In genomic region chr2:165035058-165035431, GRCm38 (mm10) we compare ENCODE assay signal across 8 mouse cellular contexts. TPM values are rescaled to one million over a fixed set of nuclear protein-coding genes. Genes with fewer than 3 reads are reported as not detected.
DNase-seq lines count a peak whose midpoint lies in the region; ATAC-seq lines count a peak whose summit lies in the region.

No protein-coding gene starts in this region.

- H3K9me3 ChIP-seq in heart, embryonic 13.5 days, result no peaks in the 10 kb centered on the region
- no peaks in the 10 kb centered on the region for H3K9me3 ChIP-seq in hindbrain, embryonic 12.5 days (replicated peaks)
- no peaks in the 10 kb centered on the region for H3K9me3 ChIP-seq in midbrain, embryonic 11.5 days (ENCODE audit: control insufficient read depth, low read length)

- H3K27me3 ChIP-seq in heart, embryonic 13.5 days (replicated peaks), result peaks cover 9% of the 10 kb centered on the region; the same call in 1 of the 2 replicates
- H3K27me3 ChIP-seq in hindbrain, embryonic 12.5 days, result no peaks in the 10 kb centered on the region
- no peaks in the 10 kb centered on the region for H3K27me3 ChIP-seq in midbrain, embryonic 11.5 days (ENCODE audit: control insufficient read depth, insufficient read depth, low read length)

- intact Hi-C loops in heart, postnatal 10 days (cut with DNase I), result no loop called here

- no peak overlapping the region for H3K27ac ChIP-seq in heart, embryonic 13.5 days (replicated peaks)
- peak overlapping the region; percentile 95 for H3K27ac ChIP-seq in hindbrain, embryonic 12.5 days
- peak overlapping the region; percentile 82 for H3K27ac ChIP-seq in midbrain, embryonic 11.5 days (ENCODE audit: low read depth, low read length)

- peak overlapping the region; percentile 86 for H3K4me2 ChIP-seq in heart, embryonic 13.5 days
- H3K4me2 ChIP-seq in hindbrain, embryonic 12.5 days (replicated peaks), result peak overlapping the region; percentile 65
- H3K4me2 ChIP-seq in midbrain, embryonic 11.5 days, result peak overlapping the region; percentile 37; the same call in 1 of the 2 replicates

- 43% methylated on average over 5 of the region's 5 CpGs for WGBS in heart, embryonic 13.5 days
- WGBS in hindbrain, embryonic 12.5 days, result 12% methylated on average over 5 of the region's 5 CpGs
- 18% methylated on average over 5 of the region's 5 CpGs for WGBS in midbrain, embryonic 11.5 days

- DNase-seq in heart, postnatal 10 days, result no peak
- DNase-seq in midbrain, embryonic 11.5 days (ENCODE audit: low spot score, missing footprints), result no peak
- no peak for DNase-seq in kidney, adult 9 months

- peak overlapping the region; percentile 94 for H3K4me3 ChIP-seq in heart, embryonic 13.5 days
- H3K4me3 ChIP-seq in hindbrain, embryonic 12.5 days, result peak overlapping the region; percentile 97
- peak overlapping the region; percentile 99 for H3K4me3 ChIP-seq in midbrain, embryonic 11.5 days (ENCODE audit: low read depth, low read length)

- no peaks in the 10 kb centered on the region for H3K36me3 ChIP-seq in heart, embryonic 13.5 days
- no peaks in the 10 kb centered on the region for H3K36me3 ChIP-seq in hindbrain, embryonic 12.5 days
- no peaks in the 10 kb centered on the region for H3K36me3 ChIP-seq in midbrain, embryonic 11.5 days (ENCODE audit: control insufficient read depth, insufficient read depth, low read length)

- H3K9ac ChIP-seq in heart, embryonic 13.5 days, result peak overlapping the region; percentile 54; the same call in 1 of the 2 replicates
- peak overlapping the region; percentile 15; the same call in 1 of the 2 replicates for H3K9ac ChIP-seq in hindbrain, embryonic 12.5 days
- peak overlapping the region; percentile 33; the same call in 1 of the 2 replicates for H3K9ac ChIP-seq in midbrain, embryonic 11.5 days (ENCODE audit: low read length)

- ATAC-seq in heart, embryonic 13.5 days (ENCODE audit: extremely low read depth, insufficient number of reproducible peaks, low FRiP score, low TSS enrichment), result no peak
- peak; percentile 12 for ATAC-seq in activated CD4-positive, CD25-positive, alpha-beta regulatory T cell, adult 4 months
- ATAC-seq in hindbrain, embryonic 12.5 days (ENCODE audit: low FRiP score), result peak; percentile 57; the same call in 1 of the 2 replicates
- ATAC-seq in midbrain, embryonic 11.5 days (ENCODE audit: low FRiP score), result no peak
- ATAC-seq in megakaryocyte-erythroid progenitor cell, adult 5-6 weeks (replicated peaks; ENCODE audit: low FRiP score, low TSS enrichment, poor library complexity, severe bottlenecking), result no peak
- no peak for ATAC-seq in CD4-positive, CD25-positive, alpha-beta regulatory T cell, adult 4 months

- H3K4me1 ChIP-seq in heart, embryonic 13.5 days, result peaks cover 25% of the 10 kb centered on the region
- peaks cover 28% of the 10 kb centered on the region for H3K4me1 ChIP-seq in hindbrain, embryonic 12.5 days
- H3K4me1 ChIP-seq in midbrain, embryonic 11.5 days (ENCODE audit: control insufficient read depth, insufficient read depth, low read length), result peaks cover 24% of the 10 kb centered on the region

RNA-seq across cellular contexts. Expression of gene Ncoa5, which starts 0.4 kb away (rescaled TPM):
- 40.0 and 42.2 TPM in 2 replicates for polyA plus RNA-seq in heart, embryonic 13.5 days (2015; fragmentation: Nextera tagmentation; extraction: Ambion mirVana)
- 10 to 100 TPM; 24.6 to 26.1 TPM for total RNA-seq in heart, postnatal 10 days (2021)
- polyA plus RNA-seq in activated CD4-positive, CD25-positive, alpha-beta regulatory T cell, adult 4 months (2017; shearing (Covaris generic)), result 10 to 100 TPM; 21.6 to 34.8 TPM
- 126 and 129 TPM in 2 replicates for polyA plus RNA-seq in hindbrain, embryonic 12.5 days (2016; fragmentation: Nextera tagmentation; extraction: Ambion mirVana)
- polyA plus RNA-seq in midbrain, embryonic 11.5 days (2014; fragmentation: Nextera tagmentation; extraction: Ambion mirVana), result 76.9 and 85.6 TPM in 2 replicates
- 38.4 and 44.2 TPM in 2 replicates for total RNA-seq in megakaryocyte-erythroid progenitor cell, adult 5-6 weeks (2014; fragmentation: Nextera tagmentation)
- total RNA-seq in megakaryocyte-erythroid progenitor cell, adult 5-6 weeks (2017), result 41.2 and 42.4 TPM in 2 replicates
- 10 to 100 TPM; 28.6 to 49.0 TPM for polyA plus RNA-seq in CD4-positive, CD25-positive, alpha-beta regulatory T cell, adult 4 months (2017; shearing (Covaris generic))

RNA-seq across cellular contexts. Expression of gene Cd40, which starts 20.4 kb away (rescaled TPM):
- 7.6 and 8.5 TPM in 2 replicates for polyA plus RNA-seq in heart, embryonic 13.5 days (2015; fragmentation: Nextera tagmentation; extraction: Ambion mirVana)
- 1 to 10 TPM; 5.3 to 6.5 TPM for total RNA-seq in heart, postnatal 10 days (2021)
- polyA plus RNA-seq in activated CD4-positive, CD25-positive, alpha-beta regulatory T cell, adult 4 months (2017; shearing (Covaris generic)), result 1 to 10 TPM; 1.2 to 1.7 TPM
- polyA plus RNA-seq in hindbrain, embryonic 12.5 days (2016; fragmentation: Nextera tagmentation; extraction: Ambion mirVana), result 5.4 and 6.8 TPM in 2 replicates
- polyA plus RNA-seq in midbrain, embryonic 11.5 days (2014; fragmentation: Nextera tagmentation; extraction: Ambion mirVana), result 5.6 and 7.3 TPM in 2 replicates
- total RNA-seq in megakaryocyte-erythroid progenitor cell, adult 5-6 weeks (2014; fragmentation: Nextera tagmentation), result 0.67 TPM in 1 of 2 replicates, not detected in the other
- total RNA-seq in megakaryocyte-erythroid progenitor cell, adult 5-6 weeks (2017), result not detected in 2 replicates
- 1 to 10 TPM; 1.6 to 6.0 TPM for polyA plus RNA-seq in CD4-positive, CD25-positive, alpha-beta regulatory T cell, adult 4 months (2017; shearing (Covaris generic))

RNA-seq across cellular contexts. Expression of gene 1700025C18Rik, which starts 55.5 kb away (rescaled TPM):
- not detected in 2 replicates for polyA plus RNA-seq in heart, embryonic 13.5 days (2015; fragmentation: Nextera tagmentation; extraction: Ambion mirVana)
- not detected for total RNA-seq in heart, postnatal 10 days (2021)
- not detected for polyA plus RNA-seq in activated CD4-positive, CD25-positive, alpha-beta regulatory T cell, adult 4 months (2017; shearing (Covaris generic))
- not detected in 2 replicates for polyA plus RNA-seq in hindbrain, embryonic 12.5 days (2016; fragmentation: Nextera tagmentation; extraction: Ambion mirVana)
- polyA plus RNA-seq in midbrain, embryonic 11.5 days (2014; fragmentation: Nextera tagmentation; extraction: Ambion mirVana), result not detected in 2 replicates
- not detected in 2 replicates for total RNA-seq in megakaryocyte-erythroid progenitor cell, adult 5-6 weeks (2014; fragmentation: Nextera tagmentation)
- total RNA-seq in megakaryocyte-erythroid progenitor cell, adult 5-6 weeks (2017), result not detected in 2 replicates
- polyA plus RNA-seq in CD4-positive, CD25-positive, alpha-beta regulatory T cell, adult 4 months (2017; shearing (Covaris generic)), result not detected

Comparison
In these comparisons a context has a peak if more than half of its experiments do, and no peak if none do; other contexts are left out.
1. ATAC-seq: peak in activated CD4-positive, CD25-positive, alpha-beta regulatory T cell, adult 4 months (single experiment) and hindbrain, embryonic 12.5 days (single experiment); none in heart, embryonic 13.5 days (single experiment), midbrain, embryonic 11.5 days (single experiment), megakaryocyte-erythroid progenitor cell, adult 5-6 weeks (single experiment) and CD4-positive, CD25-positive, alpha-beta regulatory T cell, adult 4 months (single experiment).
2. Peak in every context shown above with its lines, with median percentiles within 50 percentile points of each other: H3K4me2 ChIP-seq, H3K4me3 ChIP-seq and H3K9ac ChIP-seq.